Mouse (Mus musculus) Patski (cell line): Measurements from ENCODE around the gene Dhx57. TPM values are rescaled to one million over a fixed set of nuclear protein-coding genes. Genes with fewer than 3 reads are reported as not detected.
A peak's percentile ranks its signal among the peaks of the same experiment; 100 is the strongest.
"Not testable (repeated sequence)": the region's sequence is repeated elsewhere in the genome, so short reads cannot be mapped to it uniquely, and the experiment has no call there.

Source experiments
- ATAC-seq: fragments of 100-300 bp; one replicate; pipeline ENCODE4 v1.8.0; 2021
- CTCF ChIA-PET: fragments of 350-600 bp; sonication (Branson Sonifier 250); formaldehyde crosslinking; loops from one replicate; lab custom pipeline; 2022; ENCODE audit warnings: inconsistent platforms; lab: Charles Lee
- POLR2A ChIA-PET: fragments of 350-600 bp; sonication (Branson Sonifier 250); formaldehyde crosslinking; loops from one replicate; lab custom pipeline; 2022; ENCODE audit warnings: antibody characterized with exemption, inconsistent platforms; lab: Charles Lee
- DNase-seq: peaks from one replicate; pipeline ENCODE4 v3.0.0-alpha.2; 2011; ENCODE audit warnings: low read depth, low spot score
- H3K27me3 ChIP-seq: fragments of 371-371 bp; one replicate; pipeline ENCODE4 v1.5.1; 2021
- CTCF ChIP-seq: fragments of 100-300 bp; IDR thresholded peaks from one replicate; pipeline ENCODE4 v1.5.1; 2021
- in situ Hi-C: fragments of 300-500 bp; cut with MboI; formaldehyde crosslinking; loops from 3 replicates; pipeline ENCODE4 v1.11.1; 2018; ENCODE audit warnings: low pct_unique_long_range_greater_than_20kb, mixed read lengths
- polyA plus RNA-seq: library from polyadenylated mRNA; unstranded; gene quantifications from one replicate; pipeline ENCODE4 v1.2.3, GENCODE M21; 2021

The Dhx57 gene
- polyA plus RNA-seq, 1 experiment from 2014 or later = 21.1 TPM

DNA sequence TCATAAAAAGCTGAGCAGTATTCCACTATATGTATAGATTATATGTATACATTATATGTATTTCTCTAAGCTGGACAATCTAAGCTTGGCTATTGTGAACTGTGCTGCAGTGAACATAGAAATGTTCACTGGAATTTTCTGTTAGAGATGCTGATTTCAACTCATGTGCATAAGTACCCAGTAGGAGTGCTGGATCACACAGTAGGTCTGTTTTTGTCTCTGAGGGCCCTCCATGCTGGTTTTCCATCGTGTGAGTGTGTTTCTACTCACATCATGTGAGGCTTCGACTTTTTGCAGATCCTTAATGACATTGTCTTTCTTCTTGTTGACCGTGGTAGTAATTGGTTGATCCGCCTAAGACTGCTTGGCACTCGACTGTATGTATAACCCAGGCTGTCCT is 8.6 kb upstream of the Dhx57 start:
- in situ Hi-C loops = loop anchor here (5.0 to 25.0 kb wide), 2 partner anchors 68 to 538 kb away; no protein-coding TSS in a partner anchor
- no peaks in the 10 kb centered on the region for H3K27me3 ChIP-seq
- ATAC-seq (no peak), DNase-seq (no peak)
- ChIA-PET POLR2A (no interaction called here), CTCF (interaction anchor here (1.1 kb wide), 1 partner anchor 8 kb away, joined by 3 read pairs; the partner anchor contains the start of gene Arhgef33)
- TF ChIP-seq CTCF = no peak

DNA sequence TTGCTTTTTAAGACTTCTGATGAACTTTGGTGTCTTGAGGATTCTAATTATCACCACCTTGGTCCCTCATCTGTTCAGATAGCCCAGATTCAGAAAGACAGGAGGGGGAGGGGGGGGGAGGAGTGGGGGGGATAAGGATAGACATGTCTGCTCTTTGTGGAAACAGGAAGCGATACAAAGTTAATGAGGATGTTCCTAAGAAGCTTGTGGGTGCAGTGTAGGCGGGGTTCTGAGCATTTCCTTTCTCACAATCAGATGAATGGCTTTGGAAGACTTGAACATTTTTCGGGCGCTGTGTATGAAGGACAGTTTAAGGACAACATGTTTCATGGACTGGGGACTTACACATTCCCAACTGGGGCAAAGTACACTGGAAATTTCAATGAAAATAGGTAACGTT is 5.0 kb upstream of the Dhx57 start:
- ATAC-seq (no peak), DNase-seq (no peak)
- in situ Hi-C loops = loop anchor here (5.0 to 25.0 kb wide), 2 partner anchors 72 to 542 kb away; no protein-coding TSS in a partner anchor
- no peaks in the 10 kb centered on the region for H3K27me3 ChIP-seq
- CTCF ChIA-PET = no interaction called here
- POLR2A ChIA-PET = no interaction called here
- no peak for TF ChIP-seq CTCF

DNA sequence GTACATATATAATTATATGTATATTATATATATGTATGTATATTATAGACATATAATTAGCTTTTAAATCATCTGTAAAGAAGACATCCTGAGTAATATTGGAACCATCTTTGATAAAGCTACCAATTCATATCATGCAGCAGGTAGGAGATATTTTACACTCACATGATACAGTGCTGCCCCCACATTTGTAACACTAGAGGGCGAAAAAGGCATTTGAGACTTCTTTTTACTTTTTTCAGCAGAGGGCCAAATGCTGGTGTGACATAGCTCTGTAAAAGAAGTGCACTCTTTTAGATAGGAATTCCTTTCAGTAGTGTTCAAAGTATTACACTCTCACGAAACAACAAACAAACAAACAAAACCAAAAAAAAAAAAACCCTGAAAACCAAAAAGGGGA is 872 bp upstream of the Dhx57 start:
- H3K27me3 ChIP-seq = no peaks in the 10 kb centered on the region
- ATAC-seq (no peak), DNase-seq (no peak)
- in situ Hi-C loops = loop anchor here (5.0 to 25.0 kb wide), 2 partner anchors 266 to 546 kb away; no protein-coding TSS in a partner anchor
- POLR2A ChIA-PET = no interaction called here
- TF ChIP-seq CTCF = no peak
- CTCF ChIA-PET = interaction anchor here (0.7 to 3.3 kb wide), 14 partner anchors 9 to 272 kb away, joined by 3 to 19 read pairs (median 4); partner anchors contain the start of gene Arhgef33

DNA sequence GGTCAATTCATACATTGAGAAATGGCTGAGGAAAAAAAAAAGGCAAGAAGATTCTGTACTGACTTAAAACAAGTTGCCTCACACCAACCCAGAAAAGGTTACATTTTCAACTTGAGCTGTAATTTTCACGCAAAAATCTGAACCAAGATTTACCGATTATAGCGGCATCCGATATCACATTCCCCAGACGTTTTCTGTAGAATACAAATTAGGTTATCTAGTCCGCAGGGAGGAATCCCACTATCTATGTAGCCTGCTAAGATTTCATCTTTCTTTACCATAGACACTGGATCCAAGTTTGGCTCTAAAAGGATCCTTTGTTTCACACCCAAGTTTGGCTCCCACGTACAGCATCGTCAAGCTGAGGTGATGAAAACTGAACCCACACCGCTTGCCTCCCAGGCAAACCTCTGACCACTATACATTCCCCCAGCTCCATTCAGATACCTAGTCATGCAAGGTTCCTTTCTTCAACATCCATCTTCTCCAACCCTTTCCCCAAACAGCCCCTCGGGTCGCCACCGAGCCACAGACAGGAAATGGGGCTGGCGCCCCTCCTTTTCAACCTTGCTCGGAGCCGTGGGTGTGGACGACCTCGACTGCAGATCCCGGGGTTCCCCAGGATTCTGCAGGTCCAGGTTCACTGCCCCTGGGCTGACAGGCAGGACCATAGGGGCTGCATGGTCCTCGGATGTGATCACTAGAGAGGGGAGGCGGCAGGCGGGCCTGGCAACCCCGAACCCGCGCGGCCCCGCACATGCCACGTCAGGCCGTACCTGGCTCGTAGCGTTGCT is 799 bp downstream of the Dhx57 start:
- ChIA-PET POLR2A (no interaction called here), CTCF (interaction anchor here (1.4 to 2.7 kb wide), 3 partner anchors 18 to 42 kb away, joined by 4 to 19 read pairs (median 12); partner anchors contain the start of gene Arhgef33)
- TF ChIP-seq CTCF = no peak
- DNase-seq (no peak), ATAC-seq (peak; percentile 60)
- no peaks in the 10 kb centered on the region for H3K27me3 ChIP-seq
- in situ Hi-C loops = loop anchor here (5.0 to 25.0 kb wide), 2 partner anchors 268 to 548 kb away; no protein-coding TSS in a partner anchor

DNA sequence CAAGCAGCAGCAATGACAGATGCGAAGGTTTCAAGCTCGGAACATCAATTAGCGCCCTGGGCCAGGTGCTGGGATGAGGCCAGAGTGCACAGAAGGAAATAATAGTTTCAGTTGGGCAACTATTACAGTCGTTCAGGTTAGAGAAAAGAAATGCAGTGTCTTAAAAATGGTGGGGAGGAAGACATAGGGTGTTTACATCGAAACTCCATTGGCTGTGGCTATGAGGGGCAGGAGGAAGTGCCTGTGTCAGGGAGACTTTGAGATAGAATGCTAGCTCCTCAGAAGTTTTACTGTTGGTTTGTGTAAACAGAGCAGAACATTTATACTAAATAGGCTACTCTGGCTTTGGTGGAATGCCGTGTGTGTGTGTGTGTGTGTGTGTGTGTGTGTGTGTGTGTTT is 2.3 kb downstream of the Dhx57 start:
- ChIA-PET CTCF (interaction anchor here (0.9 kb wide), 1 partner anchor 54 kb away, joined by 3 read pairs; no protein-coding TSS in a partner anchor), POLR2A (no interaction called here)
- no peak for TF ChIP-seq CTCF
- no peaks in the 10 kb centered on the region for H3K27me3 ChIP-seq
- ATAC-seq (no peak), DNase-seq (no peak)
- in situ Hi-C loops = loop anchor here (25.0 kb wide), 1 partner anchor 549 kb away; no protein-coding TSS in a partner anchor

DNA sequence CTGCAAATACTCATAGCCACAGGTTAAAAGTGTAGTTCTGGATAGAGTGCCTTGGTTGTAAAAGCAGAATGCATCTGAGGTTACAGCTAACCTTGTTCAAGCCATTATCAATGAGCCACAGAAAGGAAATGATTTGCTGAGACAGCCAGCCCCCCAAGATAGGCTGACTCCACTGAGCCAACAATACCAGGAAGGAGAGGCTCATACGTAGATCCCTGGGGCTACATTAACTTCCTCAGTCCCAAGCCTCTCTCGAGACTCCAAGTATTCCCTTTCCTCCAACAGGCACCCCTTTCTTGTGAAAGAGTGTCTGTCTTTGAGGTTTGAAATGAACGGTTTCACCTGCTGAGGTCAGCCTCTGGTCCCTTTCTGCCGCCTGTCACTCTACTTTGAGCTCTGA is 5.8 kb downstream of the Dhx57 start:
- in situ Hi-C loops = loop anchor here (25.0 kb wide), 1 partner anchor 553 kb away; no protein-coding TSS in a partner anchor
- ChIA-PET POLR2A (no interaction called here), CTCF (no interaction called here)
- TF ChIP-seq CTCF = no peak
- no peaks in the 10 kb centered on the region for H3K27me3 ChIP-seq
- DNase-seq (no peak), ATAC-seq (no peak)

DNA sequence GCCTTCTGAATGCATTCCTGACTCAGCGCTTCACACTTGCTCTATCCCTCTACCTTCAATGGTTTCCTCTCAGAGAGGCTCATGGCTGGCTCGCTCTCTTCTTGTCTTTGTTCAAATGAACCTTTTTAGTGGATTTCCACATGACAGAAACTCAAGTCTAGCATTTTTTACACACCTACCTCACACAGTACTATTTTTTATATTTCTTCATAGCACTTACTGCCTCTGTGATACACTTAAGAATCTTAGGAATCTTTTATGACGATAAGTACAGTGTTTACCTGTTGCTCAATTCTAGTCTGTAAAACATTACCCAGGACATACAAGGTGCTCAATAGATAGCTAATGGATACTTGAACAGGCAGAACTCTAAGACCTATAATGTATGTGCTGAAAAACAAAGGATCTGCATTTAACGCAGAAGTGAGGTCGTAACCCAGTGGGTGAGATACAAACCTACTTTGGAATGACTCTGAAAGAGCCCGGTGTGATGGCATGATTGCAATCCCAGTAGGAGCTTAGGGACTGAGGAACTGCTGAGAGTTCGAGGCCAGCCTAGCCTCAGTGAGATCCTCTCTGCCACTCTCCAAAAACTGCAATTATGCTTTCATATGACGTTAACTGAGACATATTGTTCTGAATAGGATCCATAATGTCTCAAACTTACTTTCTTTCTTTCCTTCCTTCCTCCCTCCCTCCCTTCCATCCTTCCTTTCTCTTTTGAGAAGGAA is 10.8 kb downstream of the Dhx57 start:
- H3K27me3 ChIP-seq = no peaks in the 10 kb centered on the region
- in situ Hi-C loops = loop anchor here (25.0 kb wide), 1 partner anchor 558 kb away; no protein-coding TSS in a partner anchor
- no peak for TF ChIP-seq CTCF
- ATAC-seq = no peak
- ChIA-PET CTCF (no interaction called here), POLR2A (interaction anchor here (0.6 to 1.4 kb wide), 2 partner anchors 9 to 45 kb away, joined by 4 to 7 read pairs; no protein-coding TSS in a partner anchor)
- DNase-seq = no peak

DNA sequence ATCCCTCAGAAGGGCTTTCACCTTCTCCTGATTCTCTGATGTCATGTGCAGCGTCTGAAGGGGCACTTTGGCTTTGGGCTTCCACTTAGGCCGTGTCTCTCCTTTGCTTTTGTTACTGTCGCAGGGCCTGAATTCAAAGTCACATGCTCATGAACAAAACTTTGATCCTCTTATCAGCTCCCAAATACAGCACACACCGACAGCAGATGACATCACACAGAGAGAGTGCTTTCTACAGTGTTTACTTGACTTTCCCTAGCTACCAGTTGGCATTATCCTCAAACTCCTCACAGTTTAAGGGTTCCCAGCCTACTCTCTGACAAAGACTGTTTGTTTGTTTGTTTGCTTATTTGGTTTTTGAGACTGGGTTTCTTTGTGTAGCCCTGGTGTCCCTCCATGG is 12.0 kb downstream of the Dhx57 start:
- DNase-seq (no peak), ATAC-seq (no peak)
- ChIA-PET POLR2A (no interaction called here), CTCF (no interaction called here)
- in situ Hi-C loops = loop anchor here (25.0 kb wide), 1 partner anchor 559 kb away; no protein-coding TSS in a partner anchor
- H3K27me3 ChIP-seq = no peaks in the 10 kb centered on the region
- no peak for TF ChIP-seq CTCF

DNA sequence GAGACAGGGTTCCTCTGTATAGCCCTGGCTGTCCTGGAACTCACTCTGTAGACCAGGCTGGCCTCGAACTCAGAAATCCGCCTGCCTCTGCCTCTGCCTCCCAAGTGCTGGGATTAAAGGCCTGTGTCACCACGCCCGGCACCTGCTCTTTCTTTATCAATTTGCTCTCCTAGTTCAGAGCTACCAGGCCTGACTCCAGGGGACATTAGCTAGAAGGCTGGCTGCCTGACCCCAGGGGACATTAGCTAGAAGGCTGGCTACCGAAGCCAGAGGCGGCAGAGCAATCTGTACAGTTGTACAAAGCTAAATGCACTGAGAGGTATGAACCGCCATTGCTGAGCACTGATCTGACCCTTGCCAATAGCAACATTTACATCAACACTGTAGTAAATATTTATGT is 19.7 kb downstream of the Dhx57 start:
- H3K27me3 ChIP-seq, DNase-seq, in situ Hi-C loops, ATAC-seq: not testable (repeated sequence)
- ChIA-PET CTCF (interaction anchor here (1.3 kb wide), 1 partner anchor 11 kb away, joined by 4 read pairs; no protein-coding TSS in a partner anchor), POLR2A (interaction anchor here (1.0 kb wide), 1 partner anchor 9 kb away, joined by 4 read pairs; no protein-coding TSS in a partner anchor)

DNA sequence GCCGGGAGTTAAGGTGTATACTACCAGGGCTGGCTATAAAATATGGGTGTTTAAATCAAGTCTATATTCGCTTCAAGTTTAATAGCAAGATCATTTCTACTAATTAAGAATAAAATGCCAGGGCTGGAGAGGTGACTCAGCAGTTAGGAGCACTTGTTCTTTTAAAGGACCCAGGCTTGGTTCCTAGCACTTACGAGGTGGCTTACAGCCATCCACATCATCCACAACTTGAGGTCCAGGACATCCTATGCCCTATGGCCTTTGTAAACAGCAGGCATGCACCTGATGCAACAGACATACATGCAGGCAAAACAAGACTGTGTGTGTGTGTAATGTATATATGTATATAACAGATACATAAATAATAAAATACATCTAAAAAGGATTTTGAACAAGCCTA is 22.1 kb downstream of the Dhx57 start:
- ChIA-PET POLR2A (no interaction called here), CTCF (no interaction called here)
- H3K27me3 ChIP-seq = no peaks in the 10 kb centered on the region
- TF ChIP-seq CTCF = no peak
- DNase-seq (no peak), ATAC-seq (no peak)
- in situ Hi-C loops = no loop called here
